Mouse (Mus musculus): ENCODE results near the gene Pgm1.

The Pgm1 gene

DNA sequence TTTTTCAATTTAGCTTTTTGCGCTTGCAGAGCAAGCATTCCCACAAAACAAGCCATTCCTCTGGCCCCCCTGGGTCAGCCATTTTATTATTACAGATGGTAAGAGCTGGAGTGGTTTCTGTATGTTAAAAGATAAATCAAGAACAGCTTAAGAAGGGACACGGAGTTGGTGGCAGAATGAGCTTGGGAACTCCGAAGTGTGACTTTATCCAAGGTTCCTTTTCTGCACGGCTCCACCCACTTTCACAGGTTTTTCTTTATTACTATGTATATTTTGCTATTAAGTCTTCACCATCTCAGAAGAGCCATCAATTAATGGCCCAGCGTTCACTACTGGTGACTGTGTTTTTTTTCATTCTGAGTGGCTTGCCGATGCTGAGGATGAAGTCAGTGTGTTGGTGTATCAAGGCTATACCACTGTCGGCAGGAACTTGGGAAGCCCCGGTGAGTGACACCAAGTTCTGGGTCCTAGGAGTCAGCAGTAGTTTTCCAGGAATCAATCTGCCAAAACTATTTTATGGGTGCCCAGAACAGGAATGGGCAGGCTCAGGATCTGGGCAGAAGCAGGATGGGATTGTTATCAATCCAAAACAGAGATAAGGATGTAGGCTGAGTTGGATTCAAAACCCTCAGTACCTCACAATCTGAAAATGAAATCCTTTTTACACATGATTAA is 83.3 kb downstream of the Pgm1 start:
- no peak for DNase-seq

DNA sequence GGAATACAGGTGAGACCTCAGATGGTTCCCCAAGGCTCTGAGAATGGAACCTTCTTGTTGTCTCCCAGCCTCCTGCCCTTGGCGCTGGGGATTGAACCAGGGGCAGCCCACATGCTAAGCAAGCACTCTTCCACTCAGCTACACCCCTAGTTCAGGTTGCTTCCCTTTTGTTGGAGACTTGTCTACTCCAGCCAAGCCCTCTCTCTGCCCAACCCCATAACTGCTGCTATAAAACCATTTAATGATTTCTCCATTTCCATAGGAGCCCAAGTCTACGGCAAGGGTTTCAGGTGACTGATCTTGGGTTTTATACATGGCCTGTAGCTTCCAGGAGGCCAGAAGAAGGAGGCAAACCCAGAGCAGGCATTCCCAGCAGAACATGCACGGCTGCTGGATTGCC is 98.6 kb downstream of the Pgm1 start:
- no peak for DNase-seq

DNA sequence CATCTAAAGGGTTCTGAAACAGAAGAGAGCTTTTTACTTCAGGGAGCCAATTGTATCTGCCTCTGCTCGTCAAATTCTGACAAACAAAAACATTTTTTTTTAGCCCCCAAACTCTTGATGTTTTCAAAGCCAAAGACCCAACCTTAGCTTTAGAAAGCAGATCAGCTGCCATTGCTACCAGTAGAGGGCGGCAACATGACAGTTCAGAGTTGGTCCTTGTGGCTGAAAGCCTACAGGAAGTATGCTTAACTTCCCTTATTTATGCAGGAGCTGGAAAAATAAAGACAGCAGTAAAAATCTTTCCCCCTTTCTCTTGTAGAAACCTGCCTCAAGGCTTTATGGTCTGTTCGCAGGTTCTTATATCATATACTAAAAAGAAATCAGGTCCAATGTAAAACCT is 99.4 kb downstream of the Pgm1 start:
- peak; percentile 67 for DNase-seq

DNA sequence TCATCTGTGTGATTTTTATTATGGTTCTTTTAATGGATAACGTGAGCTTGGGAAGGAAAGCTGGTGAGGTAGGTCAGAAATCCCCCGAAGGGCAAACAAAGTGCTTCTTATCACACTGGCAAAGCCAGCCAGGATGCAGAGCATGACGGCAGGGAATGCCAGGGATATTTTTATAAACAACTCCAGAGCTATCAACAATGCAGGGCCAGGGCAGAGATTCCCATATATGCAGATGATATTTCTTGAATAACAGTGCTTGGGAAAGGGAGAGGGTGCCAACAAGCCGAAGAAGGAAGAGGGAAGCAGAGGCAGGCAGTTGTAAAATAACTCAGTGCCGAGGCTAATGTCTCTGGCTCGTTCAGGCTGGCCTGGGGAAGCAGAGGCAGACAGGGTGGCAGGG is 102.1 kb downstream of the Pgm1 start:
- DNase-seq = no peak

DNA sequence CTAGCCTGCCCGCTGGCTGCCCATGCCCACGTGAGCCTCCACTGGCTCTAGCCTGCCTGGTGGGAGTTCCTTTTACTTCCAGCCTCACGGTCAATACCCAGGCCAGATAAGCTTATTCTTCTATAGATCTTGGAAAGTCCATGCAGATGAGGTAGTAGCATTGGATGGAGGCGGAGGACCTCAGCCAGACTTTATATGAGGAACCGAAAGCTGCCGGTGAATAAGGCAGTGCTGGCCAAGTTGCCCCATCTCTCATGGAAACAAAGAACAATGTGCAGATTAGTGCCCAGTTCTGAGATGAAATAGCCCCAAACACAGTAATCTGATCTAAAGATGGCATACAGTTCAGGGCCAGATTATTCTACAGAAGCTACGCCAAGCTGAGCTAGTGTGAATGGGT is 103.4 kb downstream of the Pgm1 start:
- DNase-seq = no peak

DNA sequence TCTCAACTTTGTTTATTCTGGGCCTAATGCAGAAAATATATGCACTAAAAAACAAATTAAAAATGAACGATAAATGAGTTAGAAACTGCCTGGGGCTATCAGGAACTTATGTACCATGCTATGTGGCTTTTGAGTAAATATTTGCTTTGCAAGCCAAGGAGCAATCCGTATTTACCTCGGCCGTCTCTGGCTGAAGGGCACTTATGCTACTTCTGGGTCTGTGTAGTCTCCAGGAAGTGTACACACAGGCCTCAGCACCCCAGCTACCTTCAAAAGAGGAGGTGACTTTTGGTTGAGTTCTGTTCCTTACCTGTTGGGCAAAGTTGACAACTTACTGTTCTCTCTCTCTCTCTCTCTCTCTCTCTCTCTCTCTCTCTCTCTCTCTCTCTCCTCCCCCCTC is 104.7 kb downstream of the Pgm1 start:
- no peak for DNase-seq

DNA sequence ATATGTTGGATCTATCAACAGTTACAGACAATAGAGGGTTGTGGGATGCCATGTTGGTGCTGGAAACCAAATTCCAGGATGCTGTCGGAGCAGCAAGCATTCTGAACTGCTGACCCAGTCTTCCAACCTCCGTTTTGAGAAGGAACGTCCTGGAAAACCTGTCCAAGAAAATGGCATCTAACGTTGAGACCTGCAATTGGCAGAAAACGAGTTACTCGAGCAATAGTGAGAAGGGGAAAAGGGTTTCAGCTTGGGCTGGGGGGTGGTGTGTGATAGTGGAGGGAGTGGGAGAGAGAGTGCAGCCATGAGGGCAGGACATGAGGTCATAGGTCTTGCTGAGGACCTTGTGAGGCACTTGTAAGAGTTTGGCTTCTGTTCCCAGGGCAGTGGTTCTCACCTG is 105.8 kb downstream of the Pgm1 start:
- no peak for DNase-seq

DNA sequence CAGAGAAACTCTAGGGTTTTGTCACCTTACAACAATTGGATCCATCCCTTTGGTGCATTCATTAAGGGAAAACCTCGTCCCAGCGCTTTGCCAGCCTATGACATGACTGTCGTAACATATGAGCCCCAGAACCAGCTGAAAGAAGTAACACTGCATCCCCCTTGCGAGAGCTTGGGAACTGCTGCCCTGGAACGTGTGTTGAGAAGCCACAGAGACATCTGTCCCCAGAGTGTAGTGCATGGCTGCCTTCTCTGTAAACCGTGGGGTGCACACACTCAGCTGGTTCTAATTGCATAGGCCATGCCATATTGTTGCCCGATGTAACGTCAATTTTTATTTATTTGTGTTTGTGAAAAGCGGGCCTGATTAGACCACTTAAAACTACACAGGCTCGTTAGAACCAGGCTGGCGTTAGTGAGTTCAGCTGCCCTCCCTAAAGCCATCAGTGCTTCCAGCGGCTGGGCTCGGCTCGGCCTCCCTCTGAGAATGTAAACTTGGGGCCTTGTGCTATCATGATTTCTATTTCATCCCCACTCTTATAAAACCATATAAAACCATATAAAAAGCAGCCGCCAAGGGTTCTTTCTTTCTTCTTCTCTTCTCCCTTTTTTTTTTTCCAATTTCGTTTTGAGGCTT is 106.8 kb downstream of the Pgm1 start:
- no peak for DNase-seq

Measured in thymus, postnatal 4 days (tissue).